Mouse (Mus musculus): ENCODE measurements at regions not wholly inside any gene's neighbourhood (a gene's known extent, or its start where the extent isn't known, plus 50 kb on each side); places are given as distances from the start of the nearest gene placed in this dataset.

- peak; percentile 19 for DNase-seq (ENCODE audit: extremely low read depth)
- Histone ChIP-seq H3K4me1 (ENCODE audit: control insufficient read depth in 1 of 2, insufficient read depth in 2 of 2) (peaks cover 6 to 11% of the 10 kb centered on the region in 2 experiments), H3K4me2 (ENCODE audit: insufficient read depth, low read depth, poor library complexity, severe bottlenecking) (no peak overlapping the region; the same call in 1 of the 2 replicates), H3K4me3 (replicated peaks in 1 of 3; ENCODE audit: low read depth in 2 of 3, low read length in 2 of 3, poor library complexity in 1 of 3) (no peak overlapping the region), H3K9me3 (replicated peaks; ENCODE audit: low read length) (no peaks in the 10 kb centered on the region), H3K9ac (ENCODE audit: insufficient read depth, low read depth) (no peak overlapping the region), H3K27ac (ENCODE audit: insufficient read depth, low read depth) (no peak overlapping the region), H3K36me3 (replicated peaks in 1 of 2; ENCODE audit: control insufficient read depth in 1 of 2, insufficient read depth in 1 of 2, low read length in 1 of 2) (no peaks in the 10 kb centered on the region), H3K79me2 (replicated peaks; ENCODE audit: control insufficient read depth, extremely low read depth, insufficient read depth, poor library complexity, severe bottlenecking) (no peaks in the 10 kb centered on the region), H3K27me3 (replicated peaks) (no peaks in the 10 kb centered on the region)
- no peak for TF ChIP-seq EP300 (IDR thresholded peaks at IDR 0.05; ENCODE audit: low read length)
- TF ChIP-seq MAZ (IDR thresholded peaks at IDR 0.05; ENCODE audit: low read depth, low read length): no peak
- no peak for TF ChIP-seq CHD2 (IDR thresholded peaks at IDR 0.05; ENCODE audit: low read length)
- TF ChIP-seq MXI1 (IDR thresholded peaks at IDR 0.05; ENCODE audit: low read depth, low read length): no peak
- no peak for TF ChIP-seq MYC (IDR thresholded peaks at IDR 0.05; ENCODE audit: low read depth, low read length)
- TF ChIP-seq USF2 (conservative IDR thresholded peaks at IDR 0.05; ENCODE audit: low read depth, low read length): no peak
- no peak for TF ChIP-seq RAD21 (IDR thresholded peaks at IDR 0.05; ENCODE audit: low read depth, low read length)
- no peak for TF ChIP-seq E2F4 (IDR thresholded peaks at IDR 0.05; ENCODE audit: insufficient replicate concordance, low read depth, low read length)
- TF ChIP-seq ZC3H11A (IDR thresholded peaks at IDR 0.05; ENCODE audit: low read depth, low read length): no peak
- TF ChIP-seq ETS1 (conservative IDR thresholded peaks at IDR 0.05; ENCODE audit: low read depth, low read length): no peak
- no peak for TF ChIP-seq CHD1 (IDR thresholded peaks at IDR 0.05; ENCODE audit: low read depth, low read length)
- TF ChIP-seq NELFE (IDR thresholded peaks at IDR 0.05; ENCODE audit: low read depth, low read length): no peak
- TF ChIP-seq ZMIZ1 (IDR thresholded peaks at IDR 0.05; ENCODE audit: low read depth, low read length): no peak
- TF ChIP-seq GABPA (IDR thresholded peaks at IDR 0.05; ENCODE audit: insufficient replicate concordance, low read depth, low read length): no peak
- TF ChIP-seq POLR2AphosphoS2 (IDR thresholded peaks at IDR 0.05; ENCODE audit: low read depth, low read length): no peak
- TF ChIP-seq SMC3 (IDR thresholded peaks at IDR 0.05; ENCODE audit: low read depth, low read length): no peak
- TF ChIP-seq UBTF (IDR thresholded peaks at IDR 0.05; ENCODE audit: low read depth, low read length): no peak
- no peak for TF ChIP-seq JUN (IDR thresholded peaks at IDR 0.05; ENCODE audit: insufficient read depth, low read depth, low read length)
- no peak for TF ChIP-seq IRF4 (IDR thresholded peaks at IDR 0.05; ENCODE audit: low read depth, low read length)
- TF ChIP-seq ZNF384 (IDR thresholded peaks at IDR 0.05; ENCODE audit: low read depth, low read length): no peak
- dilution Hi-C loops (cut with MboI; ENCODE audit: extremely low pct_ligation_motif_present, extremely low pct_unique_long_range_greater_than_20kb, low sequenced_read_pairs) (no loop called here), in situ Hi-C loops (cut with MboI; ENCODE audit: low pct_ligation_motif_present, low pct_unique_long_range_greater_than_20kb, low sequenced_read_pairs) (no loop called here)
Measured at GRCm38 (mm10) chr13:98435245-98435975, 56.4 kb downstream of the Gm10320 start.

GRCm38 (mm10) chr13:98429851-98430250 lies 62.0 kb downstream of the Gm10320 start:
- no peaks in the 10 kb centered on the region for H3K36me3 ChIP-seq (replicated peaks in 1 of 2; ENCODE audit: control insufficient read depth in 1 of 2, insufficient read depth in 1 of 2, low read length in 1 of 2)
- H3K4me3 ChIP-seq (replicated peaks in 1 of 3; ENCODE audit: low read depth in 2 of 3, low read length in 2 of 3, poor library complexity in 1 of 3): no peak overlapping the region
- DNase-seq (ENCODE audit: extremely low read depth): no peak
- H3K4me2 ChIP-seq (ENCODE audit: insufficient read depth, low read depth, poor library complexity, severe bottlenecking): no peak overlapping the region
- peaks cover 2 to 4% of the 10 kb centered on the region in 2 experiments; a peak in 3 of 4 replicates for H3K4me1 ChIP-seq (ENCODE audit: control insufficient read depth in 1 of 2, insufficient read depth in 2 of 2)
- no peak overlapping the region for H3K9ac ChIP-seq (ENCODE audit: insufficient read depth, low read depth)
- no peak overlapping the region for H3K27ac ChIP-seq (ENCODE audit: insufficient read depth, low read depth)
- TF ChIP-seq HCFC1 (IDR thresholded peaks at IDR 0.05; ENCODE audit: low read depth, low read length): no peak
- TF ChIP-seq MYC (IDR thresholded peaks at IDR 0.05; ENCODE audit: low read depth, low read length): no peak
- no peak for TF ChIP-seq CHD1 (IDR thresholded peaks at IDR 0.05; ENCODE audit: low read depth, low read length)
- TF ChIP-seq SMC3 (IDR thresholded peaks at IDR 0.05; ENCODE audit: low read depth, low read length): no peak
- TF ChIP-seq PAX5 (IDR thresholded peaks at IDR 0.05; ENCODE audit: low read length): no peak
- TF ChIP-seq ETS1 (conservative IDR thresholded peaks at IDR 0.05; ENCODE audit: low read depth, low read length): no peak
- TF ChIP-seq MXI1 (IDR thresholded peaks at IDR 0.05; ENCODE audit: low read depth, low read length): no peak
- no peak for TF ChIP-seq CHD2 (IDR thresholded peaks at IDR 0.05; ENCODE audit: low read length)
- no peak for TF ChIP-seq POLR2A (IDR thresholded peaks at IDR 0.05; ENCODE audit: low read depth, low read length)
- TF ChIP-seq POLR2AphosphoS2 (IDR thresholded peaks at IDR 0.05; ENCODE audit: low read depth, low read length): no peak
- TF ChIP-seq USF1 (IDR thresholded peaks at IDR 0.05; ENCODE audit: low read depth, low read length): no peak
- no peak for TF ChIP-seq CTCF (conservative IDR thresholded peaks at IDR 0.05 in 1 of 2, IDR thresholded peaks at IDR 0.05 in 1 of 2; ENCODE audit: low read depth in 2 of 2, low read length in 2 of 2)
- TF ChIP-seq TCF12 (IDR thresholded peaks at IDR 0.05; ENCODE audit: low read depth, low read length): no peak
- no peak for TF ChIP-seq UBTF (IDR thresholded peaks at IDR 0.05; ENCODE audit: low read depth, low read length)
- no peak for TF ChIP-seq JUND (conservative IDR thresholded peaks at IDR 0.05; ENCODE audit: low read depth, low read length)
- TF ChIP-seq BHLHE40 (IDR thresholded peaks at IDR 0.05; ENCODE audit: low read depth, low read length): no peak
- no peak for TF ChIP-seq MEF2A (IDR thresholded peaks at IDR 0.05; ENCODE audit: borderline replicate concordance, low read depth, low read length)
- no peak for TF ChIP-seq NRF1 (IDR thresholded peaks at IDR 0.05; ENCODE audit: low read depth, low read length)
- no peak for TF ChIP-seq ELF1 (IDR thresholded peaks at IDR 0.05; ENCODE audit: low read depth, low read length)
- dilution Hi-C loops (cut with MboI; ENCODE audit: extremely low pct_ligation_motif_present, extremely low pct_unique_long_range_greater_than_20kb, low sequenced_read_pairs): no loop called here
- in situ Hi-C loops (cut with MboI; ENCODE audit: low pct_ligation_motif_present, low pct_unique_long_range_greater_than_20kb, low sequenced_read_pairs): no loop called here
- H3K79me2 ChIP-seq (replicated peaks; ENCODE audit: control insufficient read depth, extremely low read depth, insufficient read depth, poor library complexity, severe bottlenecking): no peaks in the 10 kb centered on the region
- H3K27me3 ChIP-seq (replicated peaks): no peaks in the 10 kb centered on the region
- no peaks in the 10 kb centered on the region for H3K9me3 ChIP-seq (replicated peaks; ENCODE audit: low read length)
